Mouse (Mus musculus) erythroblast, embryonic 14.5 days (primary cell): ENCODE results near the gene Adck1.
"Not testable (repeated sequence)": the region's sequence is repeated elsewhere in the genome, so short reads cannot be mapped to it uniquely, and the experiment has no call there.

Experiments
- GATA1 ChIP-seq: IDR thresholded peaks from 2 replicates; pipeline ENCODE4 v1.6.1; 2012; ENCODE audit warnings: low read length, inconsistent platforms, mixed read lengths
- TAL1 ChIP-seq: IDR thresholded peaks from 3 replicates; pipeline ENCODE4 v1.6.1; 2012; ENCODE audit warnings: low read length, inconsistent platforms, mixed read lengths

GRCm38 (mm10) chr12:88471884-88472283, 111.5 kb downstream of the Adck1 start:
- TF ChIP-seq GATA1, TAL1: not testable (repeated sequence)
